Mouse (Mus musculus): ENCODE measurements at regions not wholly inside any gene's neighbourhood (a gene's known extent, or its start where the extent isn't known, plus 50 kb on each side); places are given as distances from the start of the nearest gene placed in this dataset.

- TF ChIP-seq POLR2A (IDR thresholded peaks at IDR 0.05; ENCODE audit: low read depth, low read length) = no peak
- Histone ChIP-seq H3K27ac (ENCODE audit: insufficient read depth, low read length) (peak overlapping the region; percentile 55), H3K4me1 (ENCODE audit: control insufficient read depth, insufficient read depth, low read length) (no peaks in the 10 kb centered on the region; the same call in 1 of the 2 replicates), H3K4me3 (ENCODE audit: insufficient read depth, low read length) (no peak overlapping the region)
Observed at GRCm38 (mm10) chr17:10054375-10054774, 265.3 kb downstream of the Qk start.

- TF ChIP-seq POLR2A (IDR thresholded peaks at IDR 0.05; ENCODE audit: low read depth, low read length) = no peak
- TF ChIP-seq CTCF (IDR thresholded peaks at IDR 0.05; ENCODE audit: borderline replicate concordance, insufficient read depth, low read length) = no peak
- no peak overlapping the region for H3K4me3 ChIP-seq (ENCODE audit: insufficient read depth, low read length)
- H3K4me1 ChIP-seq (ENCODE audit: control insufficient read depth, insufficient read depth, low read length) = peaks cover 3% of the 10 kb centered on the region
- no peak overlapping the region for H3K27ac ChIP-seq (ENCODE audit: insufficient read depth, low read length)
Observed at GRCm38 (mm10) chr17:10044336-10044735, 275.3 kb downstream of the Qk start.

DNA sequence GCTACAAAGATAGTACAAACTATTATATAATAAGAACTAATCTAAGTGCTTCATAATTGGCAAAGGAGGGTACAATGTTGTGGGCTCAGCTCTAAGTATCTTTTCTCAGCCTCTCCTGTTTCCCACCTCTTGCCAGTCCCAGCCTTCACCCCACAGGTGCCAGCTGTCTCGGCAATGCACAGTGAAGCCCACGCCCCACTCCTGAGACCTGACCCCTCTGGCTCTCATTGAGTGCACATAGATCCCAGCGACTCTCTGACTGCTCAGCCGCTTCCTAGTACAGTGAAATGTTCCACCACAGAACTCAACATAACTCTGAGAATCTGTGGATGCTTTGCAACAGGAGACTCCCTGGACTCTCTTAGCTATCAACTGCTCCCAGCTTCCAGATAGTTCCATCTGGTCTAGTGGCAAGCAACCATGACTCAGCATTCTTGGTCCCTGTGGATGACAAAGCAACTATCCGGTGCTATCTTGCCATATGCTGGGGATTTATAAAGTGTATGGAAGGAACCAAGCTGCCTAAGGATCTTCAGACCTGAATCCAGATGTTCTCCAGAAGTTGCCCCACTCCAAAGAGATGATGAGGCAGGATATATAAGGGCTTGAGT lies 277.5 kb downstream of the Qk start:
- no peak for TF ChIP-seq POLR2A (IDR thresholded peaks at IDR 0.05; ENCODE audit: low read depth, low read length)
- H3K27ac ChIP-seq (ENCODE audit: insufficient read depth, low read length) = no peak overlapping the region
- no peak overlapping the region for H3K4me3 ChIP-seq (ENCODE audit: insufficient read depth, low read length)
- peaks cover 3% of the 10 kb centered on the region for H3K4me1 ChIP-seq (ENCODE audit: control insufficient read depth, insufficient read depth, low read length)

DNA sequence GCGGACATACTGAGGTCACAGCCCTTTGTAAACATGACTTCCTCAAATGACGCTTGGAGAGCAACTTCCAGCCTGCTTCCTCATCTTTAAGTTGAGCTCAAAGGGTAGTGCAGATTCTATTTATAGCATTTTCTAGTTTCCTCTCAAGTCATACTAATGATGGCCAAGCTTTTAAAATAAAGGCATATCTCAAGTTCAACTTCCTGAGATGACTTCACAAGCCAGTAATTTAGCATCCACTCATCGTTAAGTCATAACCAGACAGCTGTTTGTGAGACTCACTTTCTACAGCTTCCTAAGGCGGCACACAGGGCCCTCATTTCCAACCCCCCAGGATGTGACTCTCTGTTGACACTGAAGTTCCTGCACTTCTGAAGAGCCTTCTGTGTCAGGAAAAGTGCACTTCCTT lies 278.7 kb downstream of the Qk start:
- TF ChIP-seq POLR2A (IDR thresholded peaks at IDR 0.05; ENCODE audit: low read depth, low read length) (no peak), CTCF (IDR thresholded peaks at IDR 0.05; ENCODE audit: borderline replicate concordance, insufficient read depth, low read length) (no peak)
- no peak overlapping the region for H3K4me3 ChIP-seq (ENCODE audit: insufficient read depth, low read length)
- H3K27ac ChIP-seq (ENCODE audit: insufficient read depth, low read length) = peak overlapping the region; percentile 56; the same call in 1 of the 2 replicates
- H3K4me1 ChIP-seq (ENCODE audit: control insufficient read depth, insufficient read depth, low read length) = peaks cover 3% of the 10 kb centered on the region

- peaks cover 3% of the 10 kb centered on the region; the same call in 1 of the 2 replicates for H3K4me1 ChIP-seq (ENCODE audit: control insufficient read depth, insufficient read depth, low read length)
- no peak overlapping the region; the same call in 1 of the 2 replicates for H3K27ac ChIP-seq (ENCODE audit: insufficient read depth, low read length)
- H3K4me3 ChIP-seq (ENCODE audit: insufficient read depth, low read length) = no peak overlapping the region
- no peak for TF ChIP-seq CTCF (IDR thresholded peaks at IDR 0.05; ENCODE audit: borderline replicate concordance, insufficient read depth, low read length)
- no peak for TF ChIP-seq POLR2A (IDR thresholded peaks at IDR 0.05; ENCODE audit: low read depth, low read length)
Observed at GRCm38 (mm10) chr17:10040375-10040774, 279.3 kb downstream of the Qk start.

- no peak overlapping the region for H3K27ac ChIP-seq (ENCODE audit: insufficient read depth, low read length)
- no peak overlapping the region for H3K4me3 ChIP-seq (ENCODE audit: insufficient read depth, low read length)
- H3K4me1 ChIP-seq (ENCODE audit: control insufficient read depth, insufficient read depth, low read length) = peaks cover 3% of the 10 kb centered on the region; the same call in 1 of the 2 replicates
- TF ChIP-seq CTCF (IDR thresholded peaks at IDR 0.05; ENCODE audit: borderline replicate concordance, insufficient read depth, low read length) (no peak), POLR2A (IDR thresholded peaks at IDR 0.05; ENCODE audit: low read depth, low read length) (no peak)
Observed at GRCm38 (mm10) chr17:10037799-10038445, 281.7 kb downstream of the Qk start.

DNA sequence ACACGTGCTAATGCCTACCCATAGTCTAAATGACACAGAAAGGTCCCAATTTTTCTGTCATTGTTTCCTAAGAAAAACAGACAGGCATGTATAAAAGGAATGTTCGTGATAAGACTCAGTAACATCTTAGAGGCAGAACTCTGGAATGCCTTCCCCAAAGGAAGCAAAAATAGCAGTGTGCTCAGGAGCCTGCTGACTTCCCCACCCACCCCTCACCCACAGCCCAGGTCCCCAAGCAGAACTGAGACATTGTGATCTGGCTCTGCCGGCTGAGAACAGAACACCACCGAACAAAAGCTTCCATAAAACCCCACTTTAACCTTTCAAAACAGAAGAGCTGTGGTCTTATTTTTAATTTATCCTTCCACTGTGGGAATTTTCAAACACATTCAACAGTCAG lies 286.1 kb downstream of the Qk start:
- Histone ChIP-seq H3K4me3 (ENCODE audit: insufficient read depth, low read length) (no peak overlapping the region), H3K27ac (ENCODE audit: insufficient read depth, low read length) (no peak overlapping the region), H3K4me1 (ENCODE audit: control insufficient read depth, insufficient read depth, low read length) (no peaks in the 10 kb centered on the region)
- no peak for TF ChIP-seq CTCF (IDR thresholded peaks at IDR 0.05; ENCODE audit: borderline replicate concordance, insufficient read depth, low read length)
- no peak for TF ChIP-seq POLR2A (IDR thresholded peaks at IDR 0.05; ENCODE audit: low read depth, low read length)

GRCm38 (mm10) chr17:10031033-10031432 lies 288.6 kb downstream of the Qk start:
- TF ChIP-seq CTCF (IDR thresholded peaks at IDR 0.05; ENCODE audit: borderline replicate concordance, insufficient read depth, low read length) = no peak
- no peak for TF ChIP-seq POLR2A (IDR thresholded peaks at IDR 0.05; ENCODE audit: low read depth, low read length)
- H3K4me3 ChIP-seq (ENCODE audit: insufficient read depth, low read length) = no peak overlapping the region
- H3K4me1 ChIP-seq (ENCODE audit: control insufficient read depth, insufficient read depth, low read length) = no peaks in the 10 kb centered on the region
- H3K27ac ChIP-seq (ENCODE audit: insufficient read depth, low read length) = no peak overlapping the region

GRCm38 (mm10) chr17:10026770-10027169 lies 292.9 kb downstream of the Qk start:
- no peak for TF ChIP-seq CTCF (IDR thresholded peaks at IDR 0.05; ENCODE audit: borderline replicate concordance, insufficient read depth, low read length)
- TF ChIP-seq POLR2A (IDR thresholded peaks at IDR 0.05; ENCODE audit: low read depth, low read length) = no peak
- Histone ChIP-seq H3K4me3 (ENCODE audit: insufficient read depth, low read length) (no peak overlapping the region), H3K27ac (ENCODE audit: insufficient read depth, low read length) (no peak overlapping the region), H3K4me1 (ENCODE audit: control insufficient read depth, insufficient read depth, low read length) (no peaks in the 10 kb centered on the region)

- Histone ChIP-seq H3K4me1 (ENCODE audit: control insufficient read depth, insufficient read depth, low read length) (no peaks in the 10 kb centered on the region), H3K27ac (ENCODE audit: insufficient read depth, low read length) (no peak overlapping the region), H3K4me3 (ENCODE audit: insufficient read depth, low read length) (no peak overlapping the region)
- no peak for TF ChIP-seq CTCF (IDR thresholded peaks at IDR 0.05; ENCODE audit: borderline replicate concordance, insufficient read depth, low read length)
- TF ChIP-seq POLR2A (IDR thresholded peaks at IDR 0.05; ENCODE audit: low read depth, low read length) = no peak
Observed at GRCm38 (mm10) chr17:10025212-10025611, 294.4 kb downstream of the Qk start.

Measured in embryonic fibroblast, embryonic 13.5 days (primary cell).